In the genomic region with DNA sequence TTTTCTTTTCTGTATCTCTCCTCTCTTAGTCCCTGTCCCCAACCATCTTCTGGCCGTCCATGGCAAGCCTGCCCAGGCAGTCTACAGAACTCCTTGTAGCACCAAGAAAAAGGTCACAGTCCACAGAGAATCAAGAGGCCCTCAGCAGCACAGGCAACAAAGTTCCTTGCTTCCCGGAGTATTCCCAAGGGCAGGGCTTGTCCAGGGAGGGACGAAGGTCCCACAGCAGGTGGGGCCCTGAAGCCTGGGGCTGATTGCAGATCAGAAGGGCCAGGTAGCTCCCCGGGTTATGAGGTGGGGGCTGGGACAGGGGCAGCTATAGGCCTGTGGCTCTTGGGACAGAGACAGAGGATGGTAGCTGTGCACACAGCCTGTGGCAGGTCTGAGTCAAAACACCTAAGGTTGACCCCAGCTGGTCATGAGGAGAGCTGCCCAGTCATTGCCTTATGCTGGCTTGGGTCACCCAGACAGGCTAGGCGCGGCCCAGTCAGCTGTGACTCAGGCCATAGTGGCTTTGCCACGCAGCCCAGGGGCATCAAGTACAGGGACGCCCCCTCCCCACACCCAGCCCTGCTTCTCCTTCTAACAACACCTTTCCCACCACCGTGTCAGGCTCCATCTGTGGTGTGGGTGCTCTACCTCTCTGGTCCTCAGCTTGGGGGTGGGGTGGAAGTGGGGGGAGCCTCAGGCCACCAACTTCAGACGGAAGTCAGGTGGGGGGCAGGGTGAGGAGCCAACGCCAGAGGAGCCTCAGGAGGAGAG, we compare ENCODE assay signal across 17 mouse cellular contexts. TPM values are rescaled to one million over a fixed set of nuclear protein-coding genes. Genes with fewer than 3 reads are reported as not detected.
DNase-seq lines count a peak whose midpoint lies in the region; ATAC-seq and TF ChIP-seq lines count a peak whose summit lies in the region.
"Had no signal": no experiment of that assay in that cellular context is flagged by ENCODE, and none has a peak within 500 bp of the region (broad histone marks: within the 10 kb centered on the region; RNA-seq: fewer than 3 reads in every experiment).

A gene (plus strand): TSS at position 712 of the 762 bp plus-strand sequence.

- H3K4me2 ChIP-seq in hindbrain, embryonic 12.5 days (replicated peaks), result no peak within 1 kb of the TSS
- H3K4me2 ChIP-seq in hindbrain, embryonic 13.5 days, result no peak within 1 kb of the TSS
- H3K4me2 ChIP-seq in liver, postnatal 0 days (ENCODE audit: low read depth, low read length), result no peak within 1 kb of the TSS
- no peak within 1 kb of the TSS for H3K4me2 ChIP-seq in forebrain, embryonic 13.5 days

- peaks cover 4% of the 10 kb centered on the region; the same call in 1 of the 2 replicates for H3K27me3 ChIP-seq in hindbrain, embryonic 12.5 days
- no peaks in the 10 kb centered on the region for H3K27me3 ChIP-seq in hindbrain, embryonic 13.5 days
- no peaks in the 10 kb centered on the region for H3K27me3 ChIP-seq in liver, postnatal 0 days (ENCODE audit: insufficient read depth, low read length)
- no peaks in the 10 kb centered on the region for H3K27me3 ChIP-seq in ES-Bruce4 (ENCODE audit: control insufficient read depth, insufficient read depth, low read length, poor library complexity, severe bottlenecking)
- H3K27me3 ChIP-seq in cerebellum, adult 2 months (ENCODE audit: control insufficient read depth, insufficient read depth, low read length), result no peaks in the 10 kb centered on the region; the same call in 1 of the 2 replicates
- H3K27me3 ChIP-seq in forebrain, embryonic 13.5 days, result no peaks in the 10 kb centered on the region
- H3K27me3 ChIP-seq: stomach, embryonic 15.5 days had no signal

- no peak for DNase-seq in liver, postnatal 0 days
- no peak for DNase-seq in liver
- DNase-seq in cerebellum, adult 2 months, result no peak
- DNase-seq: adrenal gland, postnatal 14 days; cerebellum, adult 9-10 months; embryo, embryonic 11 days; heart, postnatal 36 days; left cerebral cortex, postnatal 4 days; lung, adult 2 months; retina, postnatal 1 day; spleen, adult 18-20 months had no signal

- H3K9me3 ChIP-seq in hindbrain, embryonic 12.5 days (replicated peaks), result no peaks in the 10 kb centered on the region
- H3K9me3 ChIP-seq in hindbrain, embryonic 13.5 days, result no peaks in the 10 kb centered on the region
- no peaks in the 10 kb centered on the region for H3K9me3 ChIP-seq in liver, postnatal 0 days (ENCODE audit: low read length)
- H3K9me3 ChIP-seq in ES-Bruce4 (replicated peaks; ENCODE audit: control insufficient read depth, insufficient read depth, low read length, poor library complexity, severe bottlenecking), result no peaks in the 10 kb centered on the region
- H3K9me3 ChIP-seq in forebrain, embryonic 13.5 days (replicated peaks), result no peaks in the 10 kb centered on the region
- H3K9me3 ChIP-seq: stomach, embryonic 15.5 days had no signal

- TF ChIP-seq POLR2A in ES-Bruce4 (IDR thresholded peaks at IDR 0.05; ENCODE audit: insufficient read depth, low read length), result no peak
- no peak for TF ChIP-seq POLR2A in cerebellum, adult 2 months (IDR thresholded peaks at IDR 0.05; ENCODE audit: borderline replicate concordance, insufficient read depth, low read length)

- H3K79me2 ChIP-seq in macrophage (ENCODE audit: inconsistent target), result no peaks in the 10 kb centered on the region

- no peak for TF ChIP-seq CTCF in liver, postnatal 0 days (IDR thresholded peaks at IDR 0.05; ENCODE audit: low read depth)
- no peak for TF ChIP-seq CTCF in ES-Bruce4 (IDR thresholded peaks at IDR 0.05; ENCODE audit: low read depth, low read length)
- TF ChIP-seq CTCF in cerebellum, adult 2 months (IDR thresholded peaks at IDR 0.05; ENCODE audit: borderline replicate concordance, insufficient read depth, low read depth, low read length), result no peak

- no peak within 1 kb of the TSS for H3K4me3 ChIP-seq in hindbrain, embryonic 12.5 days
- no peak within 1 kb of the TSS for H3K4me3 ChIP-seq in hindbrain, embryonic 13.5 days
- H3K4me3 ChIP-seq in liver, postnatal 0 days (ENCODE audit: low read depth, low read length), result no peak within 1 kb of the TSS
- H3K4me3 ChIP-seq in ES-Bruce4 (ENCODE audit: low read depth, low read length) (no peak within 1 kb of the TSS), macrophage (ENCODE audit: inconsistent target) (no peak within 1 kb of the TSS)
- no peak within 1 kb of the TSS for H3K4me3 ChIP-seq in cerebellum, adult 2 months (replicated peaks; ENCODE audit: insufficient read depth, low read depth, low read length)
- H3K4me3 ChIP-seq in forebrain, embryonic 13.5 days, result no peak within 1 kb of the TSS

- WGBS in hindbrain, embryonic 12.5 days, result 54% methylated on average over 10 of the region's 11 CpGs
- 66% methylated on average over 11 of the region's 11 CpGs for WGBS in hindbrain, embryonic 13.5 days
- 54% methylated on average over 10 of the region's 11 CpGs for WGBS in liver, postnatal 0 days (ENCODE audit: insufficient replicate concordance)
- 83% methylated on average over 9 of the region's 11 CpGs for WGBS in macrophage (ENCODE audit: missing documents)
- WGBS in cerebellum, adult 2 months, result 72% methylated on average over 11 of the region's 11 CpGs
- WGBS in forebrain, embryonic 13.5 days, result 61% methylated on average over 11 of the region's 11 CpGs

- H3K27ac ChIP-seq in hindbrain, embryonic 12.5 days, result no peak within 1 kb of the TSS
- H3K27ac ChIP-seq in hindbrain, embryonic 13.5 days, result no peak within 1 kb of the TSS
- peak within 1 kb of the TSS; percentile 22; the same call in 1 of the 2 replicates for H3K27ac ChIP-seq in liver, postnatal 0 days (ENCODE audit: low read depth)
- H3K27ac ChIP-seq in ES-Bruce4 (ENCODE audit: insufficient read depth, low read length), result no peak within 1 kb of the TSS
- peak within 1 kb of the TSS; percentile 21; the same call in 1 of the 2 replicates for H3K27ac ChIP-seq in macrophage
- no peak within 1 kb of the TSS for H3K27ac ChIP-seq in cerebellum, adult 2 months (ENCODE audit: insufficient read depth, low read length)
- no peak within 1 kb of the TSS for H3K27ac ChIP-seq in forebrain, embryonic 13.5 days
- H3K27ac ChIP-seq: stomach, embryonic 15.5 days had no signal

- peak; percentile 5; the same call in 1 of the 2 replicates for ATAC-seq in hindbrain, embryonic 12.5 days (ENCODE audit: low FRiP score)
- ATAC-seq in hindbrain, embryonic 13.5 days (ENCODE audit: low FRiP score), result no peak
- 0 out of 2 replicates have a peak, but pooled peaks have one; percentile 8 for ATAC-seq in liver, postnatal 0 days
- no peak for ATAC-seq in forebrain, embryonic 13.5 days

- TF ChIP-seq EP300 in liver, postnatal 0 days (IDR thresholded peaks at IDR 0.05; ENCODE audit: low read depth), result no peak
- 0 out of 2 replicates have a peak, but pooled peaks have one; percentile 19 for TF ChIP-seq EP300 in ES-Bruce4 (IDR thresholded peaks at IDR 0.05; ENCODE audit: insufficient read depth, low read depth, low read length)

- no peak within 1 kb of the TSS for H3K9ac ChIP-seq in hindbrain, embryonic 12.5 days
- H3K9ac ChIP-seq in hindbrain, embryonic 13.5 days, result no peak within 1 kb of the TSS
- no peak within 1 kb of the TSS for H3K9ac ChIP-seq in liver, postnatal 0 days (replicated peaks)
- H3K9ac ChIP-seq in ES-Bruce4 (ENCODE audit: low read depth, poor library complexity, severe bottlenecking), result 0 out of 2 replicates have a peak within 1 kb of the TSS, but pooled peaks have one; percentile 3
- no peak within 1 kb of the TSS for H3K9ac ChIP-seq in forebrain, embryonic 13.5 days
- H3K9ac ChIP-seq: stomach, embryonic 15.5 days had no signal

- H3K36me3 ChIP-seq in hindbrain, embryonic 12.5 days, result no peaks in the 10 kb centered on the region
- H3K36me3 ChIP-seq in hindbrain, embryonic 13.5 days, result no peaks in the 10 kb centered on the region
- no peaks in the 10 kb centered on the region for H3K36me3 ChIP-seq in liver, postnatal 0 days (replicated peaks; ENCODE audit: insufficient read depth, low read length)
- no peaks in the 10 kb centered on the region for H3K36me3 ChIP-seq in ES-Bruce4 (ENCODE audit: control insufficient read depth, insufficient read depth, low read length, poor library complexity, severe bottlenecking)
- no peaks in the 10 kb centered on the region for H3K36me3 ChIP-seq in macrophage (ENCODE audit: inconsistent target)
- H3K36me3 ChIP-seq in forebrain, embryonic 13.5 days (ENCODE audit: poor library complexity, severe bottlenecking), result no peaks in the 10 kb centered on the region
- H3K36me3 ChIP-seq: stomach, embryonic 15.5 days had no signal

- peaks cover 13% of the 10 kb centered on the region for H3K4me1 ChIP-seq in hindbrain, embryonic 12.5 days
- peaks cover 18% of the 10 kb centered on the region for H3K4me1 ChIP-seq in hindbrain, embryonic 13.5 days (replicated peaks)
- H3K4me1 ChIP-seq in liver, postnatal 0 days (ENCODE audit: insufficient read depth), result peaks cover 23% of the 10 kb centered on the region
- H3K4me1 ChIP-seq in ES-Bruce4 (ENCODE audit: control insufficient read depth, insufficient read depth, low read length), result peaks cover 9% of the 10 kb centered on the region
- H3K4me1 ChIP-seq in cerebellum, adult 2 months (ENCODE audit: control insufficient read depth, insufficient read depth, low read length), result peaks cover 10% of the 10 kb centered on the region; the same call in 1 of the 2 replicates
- peaks cover 20% of the 10 kb centered on the region for H3K4me1 ChIP-seq in forebrain, embryonic 13.5 days

RNA-seq across cellular contexts. Expression of the gene that starts here (rescaled TPM):
- not detected in 2 replicates for polyA plus RNA-seq in hindbrain, embryonic 12.5 days (2016; fragmentation: Nextera tagmentation; extraction: Ambion mirVana)
- 0.08 TPM in 1 of 2 replicates, not detected in the other for polyA plus RNA-seq in hindbrain, embryonic 13.5 days (2015; fragmentation: Nextera tagmentation; extraction: Ambion mirVana)
- not detected in 2 replicates for polyA plus RNA-seq in liver, postnatal 0 days (2015; fragmentation: Nextera tagmentation; extraction: Ambion mirVana)
- polyA plus RNA-seq in ES-Bruce4 (2011; ENCODE audit: insufficient read depth, insufficient read length, low read depth, missing spikeins) (12.1 and 13.3 TPM in 2 replicates), macrophage (2018) (0.06 to 0.14 TPM in 2 of 3 replicates, not detected in the other)
- total RNA-seq in macrophage (2018; cell fraction: chromatin; rRNA removed), result 10 to 100 TPM in 5 of 26 experiments, 1 to 10 TPM in 4, under 1 TPM in 8, not detected in 9; 0.13 to 94.1 (median 1.3) TPM
- 10 to 100 TPM in 3 of 26 experiments, 1 to 10 TPM in 2, under 1 TPM in 17, not detected in 4; 0.03 to 32.8 (median 0.21) TPM for total RNA-seq in macrophage (2018; cell fraction: cytosol; rRNA removed)
- 100 to 1,000 TPM in 1 of 26 experiments, 10 to 100 TPM in 3, 1 to 10 TPM in 7, under 1 TPM in 10, not detected in 5; 0.17 to 116 (median 1.0) TPM for total RNA-seq in macrophage (2018; cell fraction: nucleus; rRNA removed)
- 0.15 and 0.41 TPM in 2 replicates for polyA plus RNA-seq in cerebellum, adult 2 months (2012; rRNA removed)
- 0.04 TPM in 1 of 2 replicates, not detected in the other for polyA plus RNA-seq in forebrain, embryonic 13.5 days (2015; fragmentation: Nextera tagmentation; extraction: Ambion mirVana)

Comparison
In these comparisons a context has a peak if more than half of its experiments do, and no peak if none do; other contexts are left out.
1. Peak in ATAC-seq in hindbrain, embryonic 12.5 days; RNA of the gene not detected or under 1 TPM.
2. Peak in ATAC-seq and H3K27ac ChIP-seq in liver, postnatal 0 days; RNA of the gene not detected or under 1 TPM.